Mouse (Mus musculus) heart, adult 2 months (tissue): ENCODE measurements at regions not wholly inside any gene's neighbourhood (a gene's known extent, or its start where the extent isn't known, plus 50 kb on each side); places are given as distances from the start of the nearest gene placed in this dataset.

ENCODE experiments used
- CTCF ChIP-seq: fragments of 200-600 bp; IDR thresholded peaks from 2 replicates; pipeline ENCODE4 v1.8.1; 2022; ENCODE audit warnings: antibody characterized with exemption, mild to moderate bottlenecking, moderate library complexity
- EP300 ChIP-seq: fragments of 200-500 bp; IDR thresholded peaks from 2 replicates; pipeline ENCODE4 v1.6.1; 2011; ENCODE audit warnings: low read depth, low read length, control low read depth; ENCODE audit not compliant: insufficient read depth
- POLR2A ChIP-seq: fragments of 200-500 bp; IDR thresholded peaks from 2 replicates; pipeline ENCODE4 v1.6.1; 2011; ENCODE audit warnings: mild to moderate bottlenecking, low read depth, low read length, control low read depth; ENCODE audit not compliant: insufficient read depth

DNA sequence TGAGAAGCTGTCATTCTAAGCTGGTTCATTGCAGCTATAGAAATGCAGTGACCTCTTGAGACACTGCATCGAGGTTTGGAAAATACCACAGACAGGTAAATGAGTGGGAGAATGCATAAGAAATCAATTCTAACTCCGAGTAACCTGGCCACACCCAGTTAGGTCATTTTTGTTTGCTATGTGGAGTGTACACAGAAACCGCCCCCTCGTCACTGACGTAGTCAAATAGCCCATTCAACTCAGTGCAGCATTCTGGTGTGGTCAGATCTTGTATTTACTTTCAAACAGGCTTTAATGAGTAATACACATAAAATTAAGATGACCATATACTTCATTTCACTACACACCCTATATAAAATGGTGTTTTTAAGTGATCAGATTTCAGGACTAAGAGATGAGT is 483.8 kb upstream of the Sox11 start:
- TF ChIP-seq CTCF (no peak), EP300 (no peak), POLR2A (no peak)
